Comparison of ENCODE assay signal across 17 mouse cellular contexts in the genomic region with DNA sequence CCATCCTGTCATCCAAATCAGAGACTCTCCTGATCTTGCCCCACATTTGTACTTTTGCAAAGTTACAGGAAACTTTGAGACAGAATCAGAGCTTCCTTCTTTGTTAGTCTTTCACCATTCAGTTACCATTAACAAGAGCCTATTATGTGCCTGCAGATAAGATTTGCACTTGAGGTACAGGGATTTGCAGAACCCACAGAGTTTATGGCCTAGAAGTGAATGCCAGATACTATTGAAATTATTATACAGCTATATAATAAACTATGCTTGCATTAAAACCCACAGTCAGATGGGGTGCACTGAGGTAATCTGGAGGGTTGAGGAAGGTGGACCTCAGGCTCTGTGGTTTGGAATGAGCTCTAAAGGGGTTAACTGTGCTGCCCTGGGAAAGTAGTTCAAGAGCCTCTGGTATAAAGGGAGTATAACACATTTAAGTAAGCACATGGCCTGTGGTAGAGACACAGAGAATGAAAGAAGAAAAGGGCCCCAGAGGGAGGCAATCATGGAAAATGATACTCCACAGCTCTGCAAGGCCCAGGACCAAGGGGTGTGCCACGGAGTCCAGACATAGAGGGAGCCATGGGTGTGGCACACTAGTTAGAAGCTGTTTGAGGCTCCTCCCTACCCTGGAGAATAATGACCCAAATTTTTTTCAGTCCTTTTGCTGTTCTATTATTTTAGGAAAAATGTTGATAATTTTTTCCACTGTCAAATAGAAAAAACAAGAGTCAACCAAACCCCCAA.
DNase-seq lines count a peak whose midpoint lies in the region; ATAC-seq lines count a peak whose summit lies in the region.
"Had no signal": no experiment of that assay in that cellular context is flagged by ENCODE, and none has a peak within 500 bp of the region (broad histone marks: within the 10 kb centered on the region; RNA-seq: fewer than 3 reads in every experiment).

No protein-coding gene starts in this region.

- no peaks in the 10 kb centered on the region for H3K9me3 ChIP-seq in heart, embryonic 15.5 days (replicated peaks)
- H3K9me3 ChIP-seq in limb, embryonic 15.5 days, result no peaks in the 10 kb centered on the region
- no peaks in the 10 kb centered on the region for H3K9me3 ChIP-seq in hindbrain, embryonic 14.5 days (ENCODE audit: control insufficient read depth, low read length)
- no peaks in the 10 kb centered on the region for H3K9me3 ChIP-seq in midbrain, embryonic 10.5 days (replicated peaks)
- H3K9me3 ChIP-seq: forebrain, embryonic 10.5 days; hindbrain, embryonic 13.5 days; neural tube, embryonic 15.5 days had no signal

- no peaks in the 10 kb centered on the region for H3K36me3 ChIP-seq in heart, embryonic 15.5 days
- H3K36me3 ChIP-seq in limb, embryonic 15.5 days, result no peaks in the 10 kb centered on the region
- no peaks in the 10 kb centered on the region for H3K36me3 ChIP-seq in hindbrain, embryonic 14.5 days (replicated peaks; ENCODE audit: control insufficient read depth, insufficient read depth)
- no peaks in the 10 kb centered on the region for H3K36me3 ChIP-seq in midbrain, embryonic 10.5 days
- H3K36me3 ChIP-seq: forebrain, embryonic 10.5 days; hindbrain, embryonic 13.5 days; neural tube, embryonic 15.5 days had no signal

- H3K9ac ChIP-seq in heart, embryonic 15.5 days, result no peak overlapping the region
- no peak overlapping the region for H3K9ac ChIP-seq in limb, embryonic 15.5 days
- H3K9ac ChIP-seq in hindbrain, embryonic 14.5 days, result no peak overlapping the region
- H3K9ac ChIP-seq: hindbrain, embryonic 13.5 days; neural tube, embryonic 15.5 days had no signal

- WGBS in heart, embryonic 15.5 days, result 48% methylated on average over 1 of the region's 1 CpGs
- WGBS in limb, embryonic 15.5 days, result 19% methylated on average over 1 of the region's 1 CpGs
- WGBS in hindbrain, embryonic 14.5 days, result 77% methylated on average over 1 of the region's 1 CpGs
- WGBS in midbrain, embryonic 10.5 days, result 83% methylated on average over 1 of the region's 1 CpGs

- intact Hi-C loops in left cerebral cortex, postnatal 14 days (cut with DNase I), result no loop called here

- no peaks in the 10 kb centered on the region for H3K27me3 ChIP-seq in heart, embryonic 15.5 days
- H3K27me3 ChIP-seq in limb, embryonic 15.5 days, result no peaks in the 10 kb centered on the region
- no peaks in the 10 kb centered on the region for H3K27me3 ChIP-seq in hindbrain, embryonic 14.5 days (ENCODE audit: control insufficient read depth, insufficient read depth, low read length)
- H3K27me3 ChIP-seq in midbrain, embryonic 10.5 days (ENCODE audit: low read depth, poor library complexity, severe bottlenecking), result no peaks in the 10 kb centered on the region
- H3K27me3 ChIP-seq: hindbrain, embryonic 13.5 days; neural tube, embryonic 15.5 days had no signal

- no peak overlapping the region for H3K4me3 ChIP-seq in heart, embryonic 15.5 days
- H3K4me3 ChIP-seq in limb, embryonic 15.5 days, result no peak overlapping the region
- no peak overlapping the region for H3K4me3 ChIP-seq in hindbrain, embryonic 14.5 days (replicated peaks; ENCODE audit: low read length)
- H3K4me3 ChIP-seq in midbrain, embryonic 10.5 days, result no peak overlapping the region
- H3K4me3 ChIP-seq: forebrain, embryonic 10.5 days; hindbrain, embryonic 13.5 days; neural tube, embryonic 15.5 days had no signal

- H3K27ac ChIP-seq in heart, embryonic 15.5 days, result peak overlapping the region; percentile 73
- H3K27ac ChIP-seq in limb, embryonic 15.5 days, result peak overlapping the region; percentile 86
- no peak overlapping the region for H3K27ac ChIP-seq in hindbrain, embryonic 14.5 days
- H3K27ac ChIP-seq in midbrain, embryonic 10.5 days (replicated peaks), result no peak overlapping the region
- H3K27ac ChIP-seq: forebrain, embryonic 10.5 days; hindbrain, embryonic 13.5 days; neural tube, embryonic 15.5 days had no signal

- H3K4me2 ChIP-seq in heart, embryonic 15.5 days, result no peak overlapping the region
- no peak overlapping the region for H3K4me2 ChIP-seq in limb, embryonic 15.5 days
- no peak overlapping the region for H3K4me2 ChIP-seq in hindbrain, embryonic 14.5 days (replicated peaks)
- H3K4me2 ChIP-seq: hindbrain, embryonic 13.5 days; neural tube, embryonic 15.5 days had no signal

- peaks cover 29% of the 10 kb centered on the region for H3K4me1 ChIP-seq in heart, embryonic 15.5 days (replicated peaks)
- H3K4me1 ChIP-seq in limb, embryonic 15.5 days, result peaks cover 40% of the 10 kb centered on the region
- H3K4me1 ChIP-seq in hindbrain, embryonic 14.5 days (replicated peaks; ENCODE audit: control insufficient read depth, insufficient read depth, low read length), result no peaks in the 10 kb centered on the region; the same call in 1 of the 2 replicates
- no peaks in the 10 kb centered on the region for H3K4me1 ChIP-seq in midbrain, embryonic 10.5 days

- DNase-seq in heart, adult 11 months, result peak; percentile 95
- DNase-seq in heart, postnatal 4 days, result no peak
- peak; percentile 40 to 42 for DNase-seq in gastrocnemius, adult 8-10 months (ENCODE audit: low spot score in 2 of 2)
- no peak for DNase-seq in hindbrain, embryonic 14.5 days (ENCODE audit: low spot score)
- no peak for DNase-seq in left cerebral cortex, postnatal 14 days (ENCODE audit: low spot score in 2 of 2)
- DNase-seq in midbrain, embryonic 10.5 days (ENCODE audit: low spot score), result no peak
- DNase-seq: adrenal gland, adult 2 months; cerebellum, adult 8-10 months; embryo, embryonic 11 days; kidney, adult 9 months; liver; thymus, adult 2 months had no signal

- no peak for ATAC-seq in heart, embryonic 15.5 days (replicated peaks; ENCODE audit: insufficient number of reproducible peaks, insufficient read depth, low FRiP score, low read depth)
- ATAC-seq in limb, embryonic 15.5 days (ENCODE audit: insufficient number of reproducible peaks, low FRiP score, low TSS enrichment, low read depth), result peak; percentile 62; the same call in 1 of the 2 replicates
- no peak for ATAC-seq in hindbrain, embryonic 14.5 days (ENCODE audit: low FRiP score)

Comparison
In these comparisons a context has a peak if more than half of its experiments do, and no peak if none do; other contexts are left out.
1. DNase-seq: peak in heart, adult 11 months (single experiment) and gastrocnemius, adult 8-10 months (2 of 2); none in heart, postnatal 4 days (single experiment), hindbrain, embryonic 14.5 days (single experiment), left cerebral cortex, postnatal 14 days (0 of 2) and midbrain, embryonic 10.5 days (single experiment).
2. H3K27ac ChIP-seq: peak in heart, embryonic 15.5 days (single experiment) and limb, embryonic 15.5 days (single experiment); none in hindbrain, embryonic 14.5 days (single experiment) and midbrain, embryonic 10.5 days (single experiment).